Mouse (Mus musculus): ENCODE measurements around the gene Nmbr. TPM values are rescaled to one million over a fixed set of nuclear protein-coding genes. Genes with fewer than 3 reads are reported as not detected.

Gene Nmbr
- total RNA-seq, 2 experiments from 2014 or later = not detected

Other genes starting within 250 kb of the Nmbr start
- 1 to 10 TPM; 2.9 to 3.5 TPM for gene Adgrg6, start 159.9 kb upstream of the Nmbr start, total RNA-seq (2021)
- gene Vta1, start within 50 bp of the Nmbr start, total RNA-seq (2021) = 10 to 100 TPM; 27.2 to 30.8 TPM
- gene Gje1, start 12.6 kb downstream of the Nmbr start, total RNA-seq (2021) = not detected

All from heart, adult 18-20 months (tissue).